Mouse (Mus musculus): ENCODE data around the gene Ankdd1a. TPM values are rescaled to one million over a fixed set of nuclear protein-coding genes. Genes with fewer than 3 reads are reported as not detected.
A peak's percentile ranks its signal among the peaks of the same experiment; 100 is the strongest.

Ankdd1a gene
- total RNA-seq, 1 experiment from 2014 or later = not detected

DNA sequence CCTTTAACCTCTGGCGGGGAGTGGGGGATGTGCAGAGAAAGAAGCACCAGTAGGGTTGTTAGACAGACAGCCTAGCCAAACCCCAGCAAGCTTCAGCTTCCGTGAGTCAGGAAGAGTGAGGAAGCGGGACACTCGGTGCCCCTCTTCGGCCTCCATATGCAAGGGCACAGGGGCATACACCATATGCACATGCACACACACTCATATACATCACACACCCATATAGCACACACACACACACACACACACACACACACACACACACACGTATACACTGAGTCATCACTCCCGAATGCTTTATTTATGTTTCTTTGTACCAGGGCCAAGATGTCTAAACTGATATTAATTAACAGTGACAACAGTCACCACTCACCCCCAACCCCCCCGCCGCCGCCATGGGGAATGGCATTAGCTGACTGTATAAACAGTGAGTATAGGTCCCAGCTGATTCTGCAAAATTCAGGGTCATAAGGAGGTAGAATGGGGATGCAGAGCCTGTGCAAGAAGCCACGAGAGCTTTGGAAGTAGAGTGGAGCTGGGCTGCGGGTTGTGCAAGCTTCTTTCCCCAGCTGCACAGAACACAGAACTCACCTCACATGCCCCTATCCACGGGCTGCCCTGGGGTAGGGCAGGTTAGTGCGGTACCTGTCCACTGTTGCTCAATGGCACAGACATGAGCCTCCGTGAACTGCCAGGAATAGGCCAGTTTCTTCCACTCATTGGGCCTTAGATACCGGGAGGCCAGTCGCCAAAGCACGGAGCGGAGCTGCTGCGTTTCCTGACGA, 17.1 kb downstream of the Ankdd1a start:
- peak; percentile 35 for DNase-seq

GRCm38 (mm10) chr9:65502146-65502545, 17.8 kb downstream of the Ankdd1a start:
- peak; percentile 27 for DNase-seq

- no peak for DNase-seq
Observed at GRCm38 (mm10) chr9:65492851-65493250, 27.1 kb downstream of the Ankdd1a start.

DNA sequence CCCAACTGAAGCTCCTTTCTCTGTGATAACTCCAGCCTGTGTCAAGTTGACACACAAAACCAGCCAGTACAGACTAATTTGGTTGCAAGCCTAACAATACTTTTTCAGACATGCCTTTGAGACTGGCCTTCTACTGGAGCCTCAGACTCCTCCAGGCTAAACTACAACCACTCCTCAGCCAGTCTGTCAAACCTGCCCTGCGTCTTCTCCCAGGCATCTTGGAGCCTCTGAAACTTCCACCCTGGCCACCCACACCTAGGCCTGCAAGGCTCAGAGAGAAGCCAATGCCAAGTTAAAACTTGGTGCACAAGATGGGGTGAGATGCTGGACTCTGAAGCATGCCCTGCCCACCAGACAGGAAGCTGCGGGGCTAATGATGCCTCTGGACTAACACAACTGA, 27.6 kb downstream of the Ankdd1a start:
- no peak for DNase-seq

GRCm38 (mm10) chr9:65491476-65491875, 28.5 kb downstream of the Ankdd1a start:
- no peak for DNase-seq

GRCm38 (mm10) chr9:65480071-65480470, 39.9 kb downstream of the Ankdd1a start:
- DNase-seq = no peak

GRCm38 (mm10) chr9:65479158-65479557, 40.8 kb downstream of the Ankdd1a start:
- no peak for DNase-seq

DNA sequence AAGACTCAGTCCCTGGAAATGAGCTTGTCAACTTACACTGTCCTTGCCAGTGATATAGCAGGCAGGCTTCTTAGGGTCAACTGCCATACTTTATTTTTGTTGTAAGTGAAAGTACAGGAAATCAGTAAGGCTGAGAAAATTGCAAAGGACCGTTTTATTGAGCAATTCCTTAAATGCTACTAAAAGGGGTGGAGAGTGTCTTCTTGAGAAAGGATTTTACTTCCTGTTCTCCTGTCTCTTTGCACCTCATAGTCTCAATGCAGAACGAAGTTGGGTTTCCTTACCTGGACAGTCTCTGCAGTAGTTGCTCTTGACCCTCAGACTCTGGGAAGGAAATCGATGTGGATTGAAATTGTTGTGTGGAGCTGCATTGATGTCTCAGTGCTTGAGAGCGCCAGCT, 47.2 kb downstream of the Ankdd1a start:
- no peak for DNase-seq

DNA sequence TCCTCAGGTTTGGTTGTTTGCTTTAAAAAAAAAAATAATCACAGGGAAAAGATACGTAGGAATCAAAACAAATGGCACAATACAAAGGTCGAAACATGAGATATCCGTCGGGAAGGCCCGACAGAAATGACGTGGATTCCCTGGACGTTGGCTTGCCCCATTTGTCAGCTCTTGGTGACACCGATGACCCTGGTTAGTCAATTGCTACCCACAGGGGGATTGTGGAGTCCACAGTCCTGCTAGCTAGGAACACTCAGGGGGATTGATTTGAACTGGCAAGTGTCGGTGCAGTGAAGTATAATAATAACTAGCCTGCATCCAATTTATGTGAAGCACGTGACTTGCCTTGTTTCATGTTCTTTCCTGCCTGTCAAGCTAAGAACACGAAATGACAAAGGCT, 52.3 kb downstream of the Ankdd1a start:
- peak; percentile 62 for DNase-seq

DNA sequence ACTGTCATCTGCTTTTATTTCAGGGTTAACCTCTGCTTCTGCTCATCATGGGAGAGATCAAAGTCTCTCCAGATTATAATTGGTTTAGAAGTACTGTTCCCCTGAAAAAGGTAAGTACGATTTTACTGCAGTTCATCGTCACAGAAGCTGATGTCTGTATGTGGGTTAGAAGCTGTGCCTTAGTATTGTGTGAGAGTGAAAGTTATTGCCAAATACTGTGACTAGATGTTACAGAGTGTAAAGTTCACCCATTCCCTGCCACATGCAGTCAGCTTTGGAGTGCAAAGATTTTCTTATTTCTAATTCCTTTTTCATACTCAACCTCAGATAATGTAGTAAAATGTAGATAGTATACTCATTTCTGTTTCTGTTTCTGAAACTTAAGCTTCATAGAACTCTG, 54.8 kb downstream of the Ankdd1a start:
- DNase-seq = no peak

GRCm38 (mm10) chr9:65464161-65464560, 55.8 kb downstream of the Ankdd1a start:
- DNase-seq = peak; percentile 74

- DNase-seq = no peak
Observed at GRCm38 (mm10) chr9:65462544-65462943, 57.4 kb downstream of the Ankdd1a start.

- DNase-seq = peak; percentile 99
Observed at GRCm38 (mm10) chr9:65460732-65461442, 59.1 kb downstream of the Ankdd1a start, which contains the start of gene Spg21. Gene Spg21, plus strand, starts transcription at chr9:65460947.

GRCm38 (mm10) chr9:65460198-65460597, 59.8 kb downstream of the Ankdd1a start:
- no peak for DNase-seq

- no peak for DNase-seq
Observed at GRCm38 (mm10) chr9:65458975-65459374, 61.0 kb downstream of the Ankdd1a start.

DNA sequence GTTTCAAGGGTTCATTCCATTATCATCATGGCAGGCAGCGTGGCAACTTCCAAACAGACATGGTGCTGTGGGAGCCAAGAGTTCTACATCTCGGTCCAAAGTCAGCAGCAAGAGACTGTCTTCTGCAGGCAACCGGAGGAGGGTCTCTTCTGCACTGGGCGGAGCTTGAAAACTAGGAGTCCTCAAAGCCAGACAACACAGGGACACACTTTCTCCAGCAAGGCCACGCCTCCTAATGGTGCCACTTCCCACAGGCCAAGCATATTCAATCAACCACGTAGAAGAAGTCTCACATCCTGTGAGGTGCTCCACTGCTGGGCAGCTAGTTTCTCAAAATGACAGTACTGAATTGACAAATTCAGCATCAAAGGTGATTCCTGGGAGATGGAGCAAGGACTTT, 72.0 kb downstream of the Ankdd1a start:
- no peak for DNase-seq

- DNase-seq = no peak
Observed at GRCm38 (mm10) chr9:65444692-65445091, 75.3 kb downstream of the Ankdd1a start.

Other genes with a start within 250 kb of the Ankdd1a start
- 132 and 152 TPM in 2 replicates for gene Clpx, start 225.9 kb downstream of the Ankdd1a start, total RNA-seq (2021)
- gene Pdcd7, start 174.1 kb downstream of the Ankdd1a start, total RNA-seq (2021) = 15.0 and 18.8 TPM in 2 replicates
- 0.52 and 0.53 TPM in 2 replicates for gene Ubap1l, start 159.2 kb downstream of the Ankdd1a start, total RNA-seq (2021)
- 0.26 and 0.63 TPM in 2 replicates for gene Kbtbd13, start 128.5 kb downstream of the Ankdd1a start, total RNA-seq (2021)
- gene Rasl12, start 121.7 kb downstream of the Ankdd1a start, total RNA-seq (2021) = 31.5 and 37.3 TPM in 2 replicates
- gene Slc51b, start 97.2 kb downstream of the Ankdd1a start, total RNA-seq (2021) = not detected in 2 replicates
- 12.3 and 14.7 TPM in 2 replicates for gene Mtfmt, start 84.4 kb downstream of the Ankdd1a start, total RNA-seq (2021)
- 45.6 and 46.1 TPM in 2 replicates for gene Spg21, start 59.2 kb downstream of the Ankdd1a start, total RNA-seq (2021)
- gene Plekho2, start 59.8 kb upstream of the Ankdd1a start, total RNA-seq (2021) = 36.1 and 48.0 TPM in 2 replicates
- gene Pif1, start 67.0 kb upstream of the Ankdd1a start, total RNA-seq (2021) = 1.7 and 2.9 TPM in 2 replicates
- gene Rbpms2, start 109.5 kb upstream of the Ankdd1a start, total RNA-seq (2021) = 61.0 and 61.5 TPM in 2 replicates
- 133 and 148 TPM in 2 replicates for gene Oaz2, start 147.8 kb upstream of the Ankdd1a start, total RNA-seq (2021)

All from adrenal gland, postnatal 14 days (tissue).